Mouse (Mus musculus) megakaryocyte, embryonic 14.5 days (primary cell): ENCODE measurements at regions not wholly inside any gene's neighbourhood (a gene's known extent, or its start where the extent isn't known, plus 50 kb on each side); places are given as distances from the start of the nearest gene placed in this dataset.

Experiments used
- H3K27me3 ChIP-seq: replicated peaks from 2 replicates; pipeline ENCODE3; 2012; ENCODE audit warnings: inconsistent platforms
- H3K36me3 ChIP-seq: replicated peaks from 2 replicates; pipeline ENCODE3; 2012; ENCODE audit warnings: low read length, inconsistent platforms, mixed read lengths
- H3K4me1 ChIP-seq: 2 replicates; pipeline ENCODE4 v1.6.1; 2012; ENCODE audit warnings: inconsistent platforms
- H3K4me3 ChIP-seq: replicated peaks from 2 replicates; pipeline ENCODE3; 2012; ENCODE audit warnings: moderate library complexity, mild to moderate bottlenecking, inconsistent platforms
- H3K9me3 ChIP-seq: 2 replicates; pipeline ENCODE4 v1.6.1; 2012; ENCODE audit warnings: inconsistent platforms
- FLI1 ChIP-seq: IDR thresholded peaks from 2 replicates; pipeline ENCODE4 v1.6.1; 2012; ENCODE audit warnings: low read length, inconsistent platforms, mixed read lengths
- GATA1 ChIP-seq: IDR thresholded peaks from 3 replicates; pipeline ENCODE4 v1.6.1; 2012; ENCODE audit warnings: mixed read lengths, low read length, inconsistent platforms, borderline replicate concordance

DNA sequence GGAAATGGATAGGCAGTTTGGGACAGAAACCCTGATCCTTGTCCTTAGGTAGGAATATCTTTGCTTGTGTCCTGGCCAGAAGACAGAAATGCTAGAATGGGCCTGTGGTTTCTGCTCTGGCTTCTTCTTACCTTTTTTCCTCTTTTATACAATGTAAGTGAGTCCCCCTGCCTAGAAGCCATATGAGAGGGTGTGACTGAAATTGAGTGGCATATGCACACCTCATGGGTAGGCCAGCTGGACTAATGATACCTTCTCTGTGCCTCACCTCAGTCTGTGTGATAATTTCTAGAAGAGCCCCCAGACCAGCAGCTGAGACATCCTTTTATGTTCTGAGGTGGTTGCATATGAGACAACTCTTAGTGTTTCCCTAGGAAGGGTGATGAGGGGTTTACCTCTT is 385.7 kb downstream of the Cd109 start:
- Histone ChIP-seq H3K4me3 (no peak overlapping the region), H3K4me1 (no peaks in the 10 kb centered on the region), H3K9me3 (no peaks in the 10 kb centered on the region), H3K36me3 (no peaks in the 10 kb centered on the region), H3K27me3 (no peaks in the 10 kb centered on the region)
- no peak for TF ChIP-seq GATA1

DNA sequence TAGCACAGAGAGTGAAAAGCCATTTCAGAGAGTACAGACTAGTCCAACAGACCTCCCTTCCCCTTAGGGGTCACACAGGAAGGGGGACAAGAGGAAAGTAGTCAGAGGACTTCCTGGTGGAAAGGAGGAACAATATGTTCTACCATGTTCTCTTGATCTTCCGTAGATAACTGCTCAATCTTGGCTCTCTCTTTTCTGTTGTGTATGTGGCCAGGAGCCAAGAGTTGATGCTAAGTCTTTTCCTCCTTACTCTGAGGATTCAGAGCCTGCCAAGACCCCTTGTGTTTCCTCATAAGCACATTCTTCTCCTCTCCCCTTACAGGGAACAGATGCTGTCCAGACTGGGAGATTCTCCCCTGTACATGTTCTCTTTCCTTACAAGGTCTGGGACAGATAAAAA is 386.6 kb downstream of the Cd109 start:
- Histone ChIP-seq H3K36me3 (no peaks in the 10 kb centered on the region), H3K4me3 (no peak overlapping the region), H3K27me3 (no peaks in the 10 kb centered on the region), H3K4me1 (no peaks in the 10 kb centered on the region), H3K9me3 (no peaks in the 10 kb centered on the region)
- TF ChIP-seq GATA1, result no peak
- TF ChIP-seq FLI1, result no peak

DNA sequence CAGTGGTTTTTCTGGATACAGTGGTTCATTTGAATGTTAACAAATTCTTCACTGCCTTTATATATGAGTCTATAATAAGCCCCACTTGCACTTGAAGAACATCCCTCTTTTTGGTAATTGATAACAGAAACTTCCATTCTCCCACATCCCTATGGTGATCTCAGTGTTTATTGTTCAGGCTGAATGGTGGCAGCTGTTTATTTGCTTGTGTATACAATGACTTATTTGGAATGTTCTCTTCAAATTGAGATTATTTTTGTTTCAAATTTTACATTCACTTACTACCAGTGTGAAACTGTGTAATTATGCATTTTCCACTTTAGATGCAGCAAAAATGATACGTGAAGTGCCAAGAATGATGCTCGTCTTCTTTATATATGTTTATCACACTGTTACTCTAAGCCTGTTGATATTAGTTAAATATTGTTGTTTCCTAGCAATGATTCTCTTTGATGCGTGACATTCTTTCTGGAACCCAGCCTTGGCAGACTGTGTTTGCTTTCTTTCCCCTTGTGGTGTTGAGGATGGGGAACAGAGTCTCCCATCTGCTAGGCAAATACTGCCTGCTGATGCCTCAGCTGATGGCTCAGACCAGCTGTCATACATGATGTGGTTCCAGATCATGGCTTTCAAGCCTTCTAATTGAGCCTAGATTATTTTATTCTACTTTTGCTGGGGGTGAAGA is 389.1 kb downstream of the Cd109 start:
- Histone ChIP-seq H3K4me3 (no peak overlapping the region), H3K4me1 (no peaks in the 10 kb centered on the region), H3K9me3 (no peaks in the 10 kb centered on the region), H3K36me3 (no peaks in the 10 kb centered on the region), H3K27me3 (no peaks in the 10 kb centered on the region)
- no peak for TF ChIP-seq FLI1
- no peak for TF ChIP-seq GATA1

DNA sequence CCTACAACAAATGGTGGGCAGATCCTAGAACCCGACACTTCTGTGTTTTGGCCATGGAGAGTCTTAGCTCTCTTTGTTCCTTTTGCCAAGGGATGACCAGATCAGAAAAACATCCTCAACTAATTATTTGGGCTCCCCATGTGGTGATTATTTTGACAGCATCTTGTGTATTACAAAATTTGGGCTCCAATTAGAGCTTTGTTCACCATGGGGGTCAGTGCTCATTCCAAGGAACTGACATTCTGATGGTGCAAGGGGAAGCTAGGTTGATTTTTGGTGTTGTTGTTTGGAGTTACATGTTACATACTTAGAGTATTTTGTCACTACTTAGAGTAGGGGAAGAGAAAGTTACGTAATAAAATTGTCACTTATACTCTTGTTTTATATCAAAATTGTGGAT is 406.9 kb downstream of the Cd109 start:
- H3K9me3 ChIP-seq, result no peaks in the 10 kb centered on the region
- H3K27me3 ChIP-seq, result no peaks in the 10 kb centered on the region
- H3K4me1 ChIP-seq, result no peaks in the 10 kb centered on the region
- H3K4me3 ChIP-seq, result no peak overlapping the region
- H3K36me3 ChIP-seq, result no peaks in the 10 kb centered on the region
- TF ChIP-seq FLI1 (no peak), GATA1 (no peak)

DNA sequence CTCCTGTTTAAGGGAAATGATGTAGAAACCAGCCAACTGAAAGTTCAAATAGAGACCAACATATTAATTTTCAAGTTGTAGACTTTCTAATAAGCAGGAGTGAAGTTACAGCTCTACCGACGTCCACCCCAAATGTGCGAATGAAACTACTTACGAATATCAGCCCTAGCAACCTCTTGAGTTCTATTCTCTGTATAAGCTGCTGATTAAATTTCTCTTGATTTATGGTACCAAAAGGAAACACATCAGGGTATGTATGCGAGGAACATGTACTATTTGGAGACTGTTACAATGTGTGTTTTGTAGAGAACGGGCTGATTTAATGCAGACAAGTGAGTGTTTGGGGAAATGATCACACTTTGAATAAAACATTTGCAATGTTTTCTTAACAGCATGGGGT is 412.9 kb downstream of the Cd109 start:
- Histone ChIP-seq H3K27me3 (no peaks in the 10 kb centered on the region), H3K4me3 (no peak overlapping the region), H3K4me1 (no peaks in the 10 kb centered on the region), H3K9me3 (no peaks in the 10 kb centered on the region), H3K36me3 (no peaks in the 10 kb centered on the region)
- no peak for TF ChIP-seq FLI1
- TF ChIP-seq GATA1, result no peak

DNA sequence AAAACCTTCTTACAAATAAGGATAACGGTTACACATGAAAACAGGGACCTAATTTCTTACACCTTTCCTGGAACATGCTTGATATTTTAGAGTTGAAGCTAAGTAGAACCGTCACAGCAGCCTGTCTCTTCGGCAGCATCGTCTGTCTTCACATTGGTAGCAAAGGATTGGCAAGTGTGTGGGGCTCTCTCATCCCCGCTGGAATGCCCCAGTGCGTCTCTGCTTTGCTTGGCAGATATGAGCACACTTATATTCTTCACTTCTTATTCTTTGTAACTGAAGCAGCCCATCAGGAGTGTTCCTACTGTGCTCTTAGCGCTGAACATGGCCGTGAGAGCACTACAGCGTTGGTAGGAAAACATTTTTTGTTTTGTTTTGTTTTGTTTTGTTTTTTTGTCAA is 414.1 kb downstream of the Cd109 start:
- Histone ChIP-seq H3K36me3 (no peaks in the 10 kb centered on the region), H3K27me3 (no peaks in the 10 kb centered on the region)
- TF ChIP-seq GATA1, result no peak
- no peak for TF ChIP-seq FLI1

DNA sequence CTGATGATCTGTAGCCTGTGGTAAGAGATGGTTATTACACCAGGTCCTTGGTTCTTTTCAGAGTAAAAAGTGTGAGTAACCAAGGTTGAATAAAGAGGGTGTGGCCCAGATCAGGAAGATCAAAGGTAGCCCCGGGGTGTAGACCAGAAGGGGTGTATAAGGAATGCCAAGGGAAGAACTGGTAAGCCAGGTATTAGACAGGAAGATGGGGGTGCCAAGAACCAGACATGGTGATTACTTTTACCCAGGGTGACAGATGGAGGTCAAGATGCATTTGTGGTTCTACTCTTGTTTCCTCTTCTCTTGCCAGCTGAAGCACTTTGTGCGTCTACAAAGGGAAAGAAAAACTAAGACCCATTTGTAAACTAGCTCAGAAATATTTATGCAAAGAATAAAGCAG is 420.3 kb downstream of the Cd109 start:
- no peaks in the 10 kb centered on the region for H3K4me1 ChIP-seq
- TF ChIP-seq GATA1 (no peak), FLI1 (no peak)
- peaks cover 3% of the 10 kb centered on the region; the same call in 1 of the 2 replicates for H3K9me3 ChIP-seq
- no peak overlapping the region for H3K4me3 ChIP-seq
- H3K36me3 ChIP-seq, result no peaks in the 10 kb centered on the region
- H3K27me3 ChIP-seq, result no peaks in the 10 kb centered on the region

More for the DNA sequence above, 414.1 kb downstream of the Cd109 start:
- H3K4me1 ChIP-seq, result no peaks in the 10 kb centered on the region
- no peak overlapping the region for H3K4me3 ChIP-seq
- H3K9me3 ChIP-seq, result no peaks in the 10 kb centered on the region

DNA sequence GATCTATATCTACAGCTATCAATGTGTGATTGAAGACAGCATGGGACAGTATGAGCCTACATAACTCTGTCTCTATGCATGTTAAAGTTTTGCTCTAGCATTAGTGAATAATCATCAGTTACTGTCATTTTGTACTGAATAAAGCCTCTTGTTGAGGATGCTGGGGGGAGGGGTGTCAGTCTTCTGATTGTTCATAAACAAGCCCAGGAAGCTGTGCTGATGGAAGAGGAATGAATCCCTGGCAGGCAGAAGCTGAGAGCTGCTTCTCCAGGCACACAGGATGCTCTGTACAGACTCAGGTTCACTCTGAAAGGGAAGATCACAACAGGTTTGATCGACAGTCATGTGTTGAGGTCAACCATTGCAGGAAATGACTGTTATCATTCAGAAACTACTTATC is 421.7 kb downstream of the Cd109 start:
- Histone ChIP-seq H3K27me3 (no peaks in the 10 kb centered on the region), H3K4me3 (no peak overlapping the region), H3K36me3 (no peaks in the 10 kb centered on the region), H3K4me1 (no peaks in the 10 kb centered on the region), H3K9me3 (peaks cover 3% of the 10 kb centered on the region; the same call in 1 of the 2 replicates)
- TF ChIP-seq GATA1 (no peak), FLI1 (no peak)

DNA sequence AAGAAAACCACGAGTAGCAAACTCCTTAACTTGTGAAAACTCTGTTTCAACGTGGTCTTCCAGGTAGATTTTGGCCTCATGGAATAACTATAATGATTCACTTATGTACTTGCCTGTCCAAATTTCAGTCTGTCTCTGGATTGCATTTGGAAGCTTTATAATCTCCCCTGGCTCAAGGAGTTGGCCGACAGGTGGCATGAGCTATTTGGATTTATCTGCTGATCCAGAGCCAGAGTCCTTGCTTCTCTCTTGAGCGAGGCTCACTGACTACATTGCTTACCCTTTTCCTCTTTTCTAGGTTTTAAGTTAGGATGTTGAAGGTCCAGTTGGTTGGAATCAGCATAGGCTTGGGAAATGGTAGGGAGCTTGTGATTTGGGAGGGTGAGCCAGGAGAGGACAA is 423.6 kb downstream of the Cd109 start:
- Histone ChIP-seq H3K4me3 (no peak overlapping the region), H3K4me1 (no peaks in the 10 kb centered on the region), H3K27me3 (no peaks in the 10 kb centered on the region), H3K9me3 (peaks cover 3% of the 10 kb centered on the region; the same call in 1 of the 2 replicates), H3K36me3 (no peaks in the 10 kb centered on the region)
- TF ChIP-seq FLI1 (no peak), GATA1 (no peak)

DNA sequence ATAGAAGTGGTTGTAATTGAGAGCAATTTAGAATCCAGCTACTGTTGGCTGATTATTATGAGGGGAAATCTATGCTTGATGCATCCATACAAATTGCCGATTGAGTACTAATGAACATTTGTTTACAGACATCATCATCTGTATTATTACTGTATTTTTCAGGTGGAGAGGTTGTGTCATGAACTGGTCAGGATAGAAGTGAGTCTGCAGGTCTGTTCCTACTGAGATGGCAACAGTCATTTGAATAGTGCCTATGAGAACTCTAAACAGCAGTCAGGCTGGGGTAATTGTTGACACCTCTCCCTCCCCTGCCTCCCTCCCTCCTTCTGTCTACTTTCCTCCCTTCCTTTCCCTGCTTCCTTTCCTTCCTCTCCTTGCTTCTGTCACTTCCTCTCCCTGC is 429.0 kb downstream of the Cd109 start:
- TF ChIP-seq GATA1 (no peak), FLI1 (no peak)
- no peak overlapping the region for H3K4me3 ChIP-seq
- no peaks in the 10 kb centered on the region for H3K4me1 ChIP-seq
- no peaks in the 10 kb centered on the region for H3K27me3 ChIP-seq
- H3K9me3 ChIP-seq, result no peaks in the 10 kb centered on the region
- H3K36me3 ChIP-seq, result no peaks in the 10 kb centered on the region

DNA sequence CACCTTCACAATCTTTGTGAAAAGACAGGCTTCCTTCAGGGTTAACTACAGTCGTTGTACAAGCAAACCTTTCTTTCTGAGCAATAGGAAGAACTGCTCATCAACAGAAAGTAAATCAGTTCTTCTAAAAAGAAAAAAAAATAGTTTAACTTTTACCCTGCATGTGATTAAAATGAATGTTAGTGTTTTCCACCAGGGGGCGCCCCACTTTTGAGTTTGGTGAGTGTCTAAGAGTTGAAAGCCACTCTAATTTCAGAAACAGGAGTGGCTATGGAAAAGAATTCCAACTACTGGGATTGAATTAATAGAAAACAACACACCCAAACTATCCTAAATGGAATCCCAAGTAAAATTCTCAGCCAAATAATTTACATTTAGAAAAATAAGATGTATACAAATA is 430.0 kb downstream of the Cd109 start:
- H3K27me3 ChIP-seq, result no peaks in the 10 kb centered on the region

More for the DNA sequence above, 430.0 kb downstream of the Cd109 start:
- Histone ChIP-seq H3K9me3 (no peaks in the 10 kb centered on the region), H3K4me3 (no peak overlapping the region), H3K4me1 (no peaks in the 10 kb centered on the region), H3K36me3 (no peaks in the 10 kb centered on the region)
- TF ChIP-seq GATA1, result no peak
